Mouse (Mus musculus): ENCODE data around the gene Nob1.

DNA sequence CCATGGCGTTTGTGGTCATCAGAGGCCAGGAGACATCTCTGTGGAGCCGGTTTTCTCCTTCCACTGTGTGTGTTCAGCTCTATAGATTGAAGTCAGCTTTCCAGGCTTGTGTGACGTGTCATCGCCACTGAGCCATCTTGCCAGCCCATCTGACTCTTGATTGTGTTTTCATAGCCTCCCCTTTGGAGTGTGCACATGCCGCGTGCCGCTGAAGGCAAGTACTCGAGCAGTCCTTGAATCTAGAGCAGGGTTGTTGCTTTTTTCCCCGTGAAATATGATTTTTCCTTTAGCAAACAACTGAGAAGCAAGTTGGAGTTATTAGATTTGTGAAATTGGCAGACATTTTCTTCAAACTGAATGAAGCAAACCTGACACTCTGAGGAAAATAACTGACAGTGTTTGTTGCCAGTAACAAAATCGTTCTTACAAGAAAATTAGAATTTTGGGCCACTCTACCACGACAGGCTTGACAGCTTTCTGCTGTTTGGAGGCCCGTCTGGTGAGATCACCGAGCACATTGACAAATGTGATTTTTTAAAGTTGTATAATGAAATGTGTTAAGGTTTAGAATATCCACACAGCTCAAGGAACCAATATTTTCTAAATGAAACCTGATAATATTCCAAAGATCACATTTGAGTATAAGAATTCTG lies 26.7 kb upstream of the Nob1 start:
- TF ChIP-seq POLR2A (IDR thresholded peaks at IDR 0.05; ENCODE audit: insufficient read depth, low read depth, low read length): no peak
- no peak for TF ChIP-seq CTCF (IDR thresholded peaks at IDR 0.05)
- no peak for TF ChIP-seq EP300 (IDR thresholded peaks at IDR 0.05; ENCODE audit: insufficient read depth, low read depth, low read length)
